Mouse (Mus musculus) thymus, adult 2 months (tissue): Measurements from ENCODE around the gene Zfp3. TPM values are rescaled to one million over a fixed set of nuclear protein-coding genes. Genes with fewer than 3 reads are reported as not detected.
"Not testable (repeated sequence)": the region's sequence is repeated elsewhere in the genome, so short reads cannot be mapped to it uniquely, and the experiment has no call there.

Source experiments
- DNase-seq: peaks from one replicate; pipeline ENCODE4 v3.0.0; 2021
- H3K27ac ChIP-seq: fragments of 200-500 bp; 2 replicates; pipeline ENCODE4 v1.5.1; 2012; ENCODE audit warnings: low read length, control low read depth; ENCODE audit not compliant: control insufficient read depth, insufficient read depth
- H3K27me3 ChIP-seq: fragments of 200-500 bp; 2 replicates; pipeline ENCODE4 v1.6.1; 2012; ENCODE audit warnings: mild to moderate bottlenecking, low read length, moderate library complexity, mixed read lengths; ENCODE audit not compliant: control insufficient read depth, insufficient read depth
- H3K36me3 ChIP-seq: fragments of 200-500 bp; 2 replicates; pipeline ENCODE4 v1.6.1; 2012; ENCODE audit warnings: mild to moderate bottlenecking, low read length, moderate library complexity; ENCODE audit not compliant: control insufficient read depth, insufficient read depth
- H3K4me1 ChIP-seq: fragments of 200-500 bp; replicated peaks from 2 replicates; pipeline ENCODE4 v1.6.1; 2012; ENCODE audit warnings: low read length; ENCODE audit not compliant: control insufficient read depth, insufficient read depth
- H3K4me3 ChIP-seq: fragments of 200-500 bp; 2 replicates; pipeline ENCODE4 v1.5.1; 2012; ENCODE audit warnings: mild to moderate bottlenecking, low read length, control low read depth, moderate library complexity; ENCODE audit not compliant: control insufficient read depth, insufficient read depth
- CTCF ChIP-seq: fragments of 200-500 bp; IDR thresholded peaks from 2 replicates; pipeline ENCODE4 v1.5.1; 2012; ENCODE audit warnings: mild to moderate bottlenecking, control low read depth, low read length, moderate library complexity, borderline replicate concordance; ENCODE audit not compliant: control insufficient read depth, poor library complexity, insufficient read depth; ENCODE audit errors: extremely low read depth
- POLR2A ChIP-seq: fragments of 200-500 bp; IDR thresholded peaks from 2 replicates; pipeline ENCODE4 v1.6.1; 2012; ENCODE audit warnings: mild to moderate bottlenecking, low read length, control low read depth, moderate library complexity; ENCODE audit not compliant: control insufficient read depth, poor library complexity, insufficient read depth; ENCODE audit errors: extremely low read depth
- WGBS: fragments of 180-500 bp; shearing (Covaris S2); methylation state at CpG from one replicate; pipeline ENCODE4 v1.1.7; 2018; 5-methylcytosine and 5-hydroxymethylcytosine counted together
- polyA plus RNA-seq: library from polyadenylated mRNA; depleted of rRNA; stranded (reverse); fragments of >200 nt; gene quantifications from 2 replicates; pipeline ENCODE4 v1.2.3, GENCODE M21; 2012

The Zfp3 gene
- polyA plus RNA-seq, 1 experiment, result 3.9 TPM

- H3K4me3 ChIP-seq, result no peak overlapping the region
- 90% methylated on average over 3 of the region's 3 CpGs for WGBS
- H3K36me3 ChIP-seq, result peaks cover 10% of the 10 kb centered on the region; the same call in 1 of the 2 replicates
- no peak overlapping the region for H3K27ac ChIP-seq
- H3K4me1 ChIP-seq, result peaks cover 6% of the 10 kb centered on the region
- no peaks in the 10 kb centered on the region for H3K27me3 ChIP-seq
- no peak for DNase-seq
- no peak for TF ChIP-seq CTCF
- TF ChIP-seq POLR2A, result no peak
Measured at GRCm38 (mm10) chr11:70770804-70771203, 6.8 kb downstream of the Zfp3 start.

DNA sequence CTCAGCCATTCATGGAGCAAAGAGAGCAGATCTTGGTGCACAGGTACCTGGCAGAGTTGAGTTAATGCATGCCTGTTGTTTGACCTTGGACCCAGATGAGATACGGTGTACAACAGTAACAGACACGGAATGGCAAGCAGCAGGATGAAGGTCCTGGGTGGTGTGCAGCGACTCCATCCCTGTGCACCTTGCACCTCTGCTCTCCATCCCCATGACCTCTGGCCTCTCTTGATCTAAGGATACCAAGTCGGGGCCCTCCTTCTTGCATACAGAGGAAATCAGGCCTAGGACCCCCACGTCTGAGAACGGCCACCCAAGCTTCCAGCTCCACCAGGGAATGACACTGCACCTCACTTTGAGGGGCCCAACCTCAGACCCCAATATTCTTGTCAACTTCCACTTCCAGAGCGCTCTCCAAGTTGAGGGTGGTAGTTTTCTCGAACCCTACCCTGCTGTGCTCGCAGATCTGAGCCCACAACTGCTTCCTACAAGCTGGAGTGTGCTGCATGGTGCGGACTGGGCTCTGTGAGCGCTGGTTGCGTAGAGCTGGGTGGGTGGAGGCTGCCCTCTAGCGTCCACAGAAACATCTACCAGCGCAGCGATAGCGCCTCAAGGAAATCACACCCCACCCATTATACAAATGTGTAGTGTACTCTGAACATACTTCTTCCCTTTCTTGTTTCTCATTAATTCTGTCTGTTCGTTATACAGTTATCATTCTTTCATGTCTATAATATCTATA lies 13.0 kb downstream of the Zfp3 start:
- Histone ChIP-seq H3K36me3 (peaks cover 5% of the 10 kb centered on the region; the same call in 1 of the 2 replicates), H3K27ac (no peak overlapping the region), H3K4me3 (no peak overlapping the region), H3K27me3 (no peaks in the 10 kb centered on the region), H3K4me1 (peaks cover 3% of the 10 kb centered on the region; the same call in 1 of the 2 replicates)
- 31% methylated on average over 17 of the region's 17 CpGs for WGBS
- TF ChIP-seq CTCF (peak; percentile 87), POLR2A (no peak)
- DNase-seq, result peak; percentile 74

DNA sequence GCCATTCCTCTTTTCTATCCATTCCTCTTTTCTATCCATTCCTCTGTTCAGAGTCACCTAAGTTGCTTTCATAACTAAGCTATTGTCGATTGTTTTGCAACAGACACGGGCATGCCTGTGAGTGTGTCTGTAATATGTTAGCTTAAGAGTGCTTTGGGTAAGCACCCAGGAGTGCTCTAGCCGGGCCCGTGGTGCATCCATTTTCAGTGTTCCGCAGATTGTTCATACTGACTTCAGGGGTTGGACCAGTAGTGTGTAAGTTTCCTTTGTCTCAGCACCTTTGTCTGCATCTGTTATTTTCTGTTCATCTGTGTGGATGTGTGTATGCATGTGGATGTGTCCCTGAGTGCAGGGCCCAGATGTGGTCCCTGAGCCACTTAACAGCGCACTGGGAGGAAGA lies 13.6 kb downstream of the Zfp3 start:
- Histone ChIP-seq H3K27me3 (no peaks in the 10 kb centered on the region), H3K4me1 (peaks cover 3% of the 10 kb centered on the region; the same call in 1 of the 2 replicates), H3K36me3 (peaks cover 1% of the 10 kb centered on the region; the same call in 1 of the 2 replicates), H3K27ac (no peak overlapping the region), H3K4me3 (no peak overlapping the region)
- DNase-seq, result no peak
- TF ChIP-seq CTCF (no peak), POLR2A (no peak)
- WGBS, result 70% methylated on average over 6 of the region's 6 CpGs

- not testable (repeated sequence) for H3K36me3 ChIP-seq, H3K27me3 ChIP-seq, H3K4me3 ChIP-seq, H3K4me1 ChIP-seq, DNase-seq, H3K27ac ChIP-seq
- 20% methylated on average over 6 of the region's 6 CpGs for WGBS
Measured at GRCm38 (mm10) chr11:70778058-70778457, 14.0 kb downstream of the Zfp3 start.

DNA sequence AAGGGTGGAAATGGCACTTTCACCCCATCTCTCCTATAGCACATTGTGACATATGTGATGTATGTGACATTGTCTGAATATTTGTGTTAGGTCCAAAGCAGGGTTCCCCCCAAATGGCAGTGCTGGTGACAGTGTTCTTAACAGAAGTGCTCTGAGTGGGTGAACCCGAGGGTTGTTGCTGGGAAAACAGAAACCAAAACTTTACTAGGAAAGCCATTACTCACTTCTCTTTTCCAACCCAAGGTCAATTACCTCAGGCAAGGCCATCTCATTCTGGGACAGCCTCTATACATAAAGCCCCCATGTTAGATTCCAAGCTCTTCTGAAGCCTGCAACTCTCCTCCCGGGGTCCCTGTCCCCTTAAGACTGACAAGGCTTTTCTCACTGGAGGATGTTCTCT lies 21.9 kb downstream of the Zfp3 start:
- Histone ChIP-seq H3K4me3 (no peak overlapping the region), H3K27me3 (no peaks in the 10 kb centered on the region), H3K4me1 (peaks cover 15% of the 10 kb centered on the region), H3K27ac (no peak overlapping the region), H3K36me3 (no peaks in the 10 kb centered on the region)
- no peak for TF ChIP-seq CTCF
- WGBS, result 34% methylated on average over 2 of the region's 2 CpGs
- no peak for DNase-seq

DNA sequence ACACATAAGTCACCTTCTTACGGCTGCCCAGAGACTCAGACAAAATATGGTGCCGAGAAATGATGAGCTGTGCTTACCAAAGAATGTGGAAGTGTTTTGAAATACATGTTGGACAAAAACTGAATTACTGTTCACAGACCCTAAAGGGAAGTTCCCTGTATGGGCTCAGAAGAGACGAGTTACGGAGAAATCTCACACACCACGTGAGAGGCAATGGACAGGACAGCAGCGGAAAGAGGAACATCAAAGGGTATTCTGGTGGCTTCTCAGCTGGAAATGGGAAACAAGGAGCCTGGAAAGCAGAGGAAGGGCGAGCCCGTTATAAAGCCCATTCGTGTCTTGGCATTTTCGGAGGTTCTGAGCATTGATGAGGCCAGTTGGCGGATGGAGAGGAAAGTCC lies 23.0 kb downstream of the Zfp3 start:
- no peak overlapping the region for H3K27ac ChIP-seq
- no peaks in the 10 kb centered on the region for H3K36me3 ChIP-seq
- no peak overlapping the region for H3K4me3 ChIP-seq
- no peaks in the 10 kb centered on the region for H3K27me3 ChIP-seq
- TF ChIP-seq POLR2A, result no peak
- TF ChIP-seq CTCF, result no peak
- no peak for DNase-seq
- H3K4me1 ChIP-seq, result peaks cover 25% of the 10 kb centered on the region
- 84% methylated on average over 11 of the region's 11 CpGs for WGBS

DNA sequence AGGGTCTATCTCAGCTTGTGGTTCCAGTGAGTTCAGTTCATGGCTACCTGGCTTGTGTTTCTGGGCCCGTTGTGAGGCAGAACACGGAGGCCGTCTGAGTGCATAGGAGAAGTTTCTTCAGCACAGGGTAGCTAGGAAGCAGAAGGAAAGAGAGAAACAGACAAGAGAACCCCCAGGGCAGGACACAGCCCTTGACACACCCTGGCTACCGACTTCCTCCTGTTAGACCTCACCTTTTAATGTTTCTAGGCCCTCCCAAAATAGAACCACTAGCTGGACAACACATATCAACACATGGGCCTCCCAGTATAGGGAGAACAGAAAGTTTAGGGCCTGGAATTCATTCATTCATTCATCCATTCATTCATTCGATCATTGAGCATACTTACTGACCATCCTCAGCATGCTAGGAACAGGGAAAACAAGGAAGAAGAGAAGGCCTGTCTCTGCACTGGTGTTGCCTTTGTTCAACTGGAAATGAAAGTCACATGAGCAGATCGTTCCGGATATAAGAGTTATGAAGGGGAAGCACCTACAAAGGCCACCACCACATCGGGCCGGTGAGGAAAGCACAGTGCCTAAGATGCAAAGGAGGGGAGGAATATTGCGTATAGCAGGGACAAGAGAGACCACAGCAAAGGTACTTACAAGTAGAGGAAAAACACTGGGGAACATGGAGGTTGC lies 25.1 kb downstream of the Zfp3 start:
- peak overlapping the region; percentile 31; the same call in 1 of the 2 replicates for H3K27ac ChIP-seq
- H3K4me1 ChIP-seq, result peaks cover 25% of the 10 kb centered on the region
- H3K27me3 ChIP-seq, result no peaks in the 10 kb centered on the region
- DNase-seq, result peak; percentile 20
- H3K4me3 ChIP-seq, result peak overlapping the region; percentile 29
- 18% methylated on average over 10 of the region's 10 CpGs for WGBS
- no peak for TF ChIP-seq CTCF
- TF ChIP-seq POLR2A, result no peak
- H3K36me3 ChIP-seq, result no peaks in the 10 kb centered on the region
